Mouse (Mus musculus): ENCODE data around the gene Olfr476. TPM values are rescaled to one million over a fixed set of nuclear protein-coding genes. Genes with fewer than 3 reads are reported as not detected.
"Not testable (repeated sequence)": the region's sequence is repeated elsewhere in the genome, so short reads cannot be mapped to it uniquely, and the experiment has no call there.

Olfr476 gene
- not detected for total RNA-seq (2021)
- long read RNA-seq, experiment 1, result 0 reads
- long read RNA-seq, experiment 2, result 0 reads

DNA sequence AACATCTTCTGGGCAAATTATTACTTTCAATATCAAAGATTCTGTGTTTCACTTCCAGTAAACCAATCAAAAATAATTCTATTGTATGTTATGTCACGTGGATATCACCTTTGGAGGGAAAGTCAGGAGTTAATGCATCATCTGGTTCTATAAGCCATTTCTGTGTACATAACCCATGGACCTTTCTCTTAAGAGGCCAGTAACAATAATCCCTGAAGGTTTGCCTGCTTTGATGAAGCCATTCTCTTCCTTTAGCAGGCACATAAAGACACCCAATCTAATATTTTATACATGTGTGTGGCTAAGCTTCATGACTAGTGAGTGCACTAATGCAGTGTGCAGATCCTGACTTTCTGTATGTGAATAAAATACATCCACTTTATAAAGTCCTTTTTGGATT is at the start of gene Olfr476:
Olfr476 (plus strand) TSS at position 301 of the 400 bp plus-strand sequence.
- no peak for DNase-seq

DNA sequence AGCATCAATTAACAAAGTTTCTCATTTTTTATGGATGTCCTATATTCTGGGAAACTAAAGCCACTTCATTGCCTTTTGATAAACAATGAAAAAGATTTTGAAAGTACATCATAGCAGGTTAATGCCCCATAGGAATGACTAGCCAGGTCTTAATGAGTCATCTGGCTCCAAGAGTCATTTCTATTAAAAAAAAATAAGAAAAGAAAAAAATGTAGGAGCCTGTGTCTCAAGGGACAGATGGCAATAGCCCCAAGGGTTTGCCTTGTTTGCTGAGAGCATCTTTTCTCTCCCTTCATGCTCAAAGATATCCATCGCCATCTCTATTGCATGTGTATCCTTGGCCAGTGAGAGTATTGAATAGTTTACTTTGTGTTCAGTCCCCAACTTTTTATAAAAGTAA is 34.5 kb upstream of the Olfr476 start, which contains the start of gene Olfr473:
Olfr473 (plus strand) TSS at position 301 of the 400 bp plus-strand sequence.
- DNase-seq, result no peak

DNA sequence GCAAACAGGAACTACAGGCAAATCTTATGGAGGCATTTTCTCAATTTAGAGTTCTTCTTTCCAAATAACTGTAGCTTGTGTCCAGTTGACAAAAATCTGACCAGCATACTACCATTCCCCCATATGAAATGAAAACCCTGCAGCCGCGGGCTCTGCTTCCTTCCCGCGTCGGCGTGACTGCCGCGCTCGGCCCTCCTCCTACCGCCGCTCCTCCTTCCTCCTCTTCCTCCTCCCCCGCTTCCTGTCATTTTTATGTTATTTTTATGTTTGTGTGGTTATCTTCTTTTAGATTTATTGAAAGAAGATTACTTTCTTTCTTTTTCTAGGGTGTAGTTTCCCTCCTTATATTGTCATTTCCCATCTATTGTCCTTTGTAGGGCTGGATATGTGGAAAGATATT is 12.1 kb upstream of the Olfr476 start:
- DNase-seq, result not testable (repeated sequence)

DNA sequence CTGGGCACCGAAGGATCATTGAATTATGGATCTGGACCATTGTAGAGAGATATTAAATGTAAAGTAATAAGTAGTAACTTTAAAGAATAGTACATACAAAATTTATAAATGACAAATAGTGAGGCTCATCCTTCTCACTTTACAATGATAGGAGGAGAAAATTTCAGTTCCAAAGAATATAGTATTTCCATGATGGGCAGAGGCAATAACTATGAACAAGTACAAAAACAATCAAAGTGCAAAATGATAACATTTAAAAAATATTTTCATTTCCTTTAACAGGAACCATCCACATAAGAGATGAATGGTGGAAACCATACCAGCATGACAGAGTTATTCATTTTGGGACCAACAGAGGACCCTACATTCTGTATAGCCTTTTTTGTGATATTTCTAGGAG is 10.3 kb upstream of the Olfr476 start, which contains the start of gene Olfr474:
Olfr474 (plus strand) TSS at position 301 of the 400 bp plus-strand sequence.
- no peak for DNase-seq

DNA sequence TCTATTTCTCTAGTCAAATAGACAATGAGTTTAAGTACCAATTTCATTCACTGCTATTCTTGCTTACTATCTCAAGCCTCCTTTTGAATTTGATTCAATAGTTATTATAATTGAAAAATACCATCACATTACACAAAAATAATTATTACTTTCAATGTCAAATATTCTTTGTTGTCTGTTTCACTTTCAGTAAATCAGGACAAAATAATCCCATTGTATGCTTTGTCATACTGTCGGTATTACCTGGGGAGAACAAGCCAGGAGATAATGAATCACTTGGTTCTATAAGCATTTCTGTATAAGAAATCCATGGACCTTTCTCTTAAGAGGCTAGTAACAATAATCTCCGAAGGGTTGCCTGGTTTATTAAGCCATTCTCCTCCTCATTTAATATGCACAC is 21.8 kb downstream of the Olfr476 start, which contains the start of gene Olfr477:
Olfr477 (plus strand) TSS at position 301 of the 400 bp plus-strand sequence.
- no peak for DNase-seq

DNA sequence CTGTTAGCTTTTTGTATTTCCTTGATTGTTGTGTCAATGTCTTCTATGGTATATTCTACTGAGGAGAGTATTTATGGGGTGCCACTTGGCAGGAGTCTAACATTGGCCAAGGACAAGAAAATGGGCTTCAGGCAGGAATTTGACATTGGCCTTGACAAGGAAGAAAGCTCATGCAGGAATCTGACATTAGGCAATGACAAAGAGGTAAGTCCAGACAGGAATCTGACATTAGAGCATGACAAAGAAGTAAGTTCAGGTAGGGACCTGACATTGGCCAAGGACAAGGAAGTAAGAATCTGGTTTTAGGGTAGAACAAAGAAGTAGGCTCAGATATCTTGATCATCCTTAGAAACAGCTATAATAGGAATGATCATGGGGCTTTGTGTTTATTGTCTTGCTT is 49.7 kb downstream of the Olfr476 start:
- not testable (repeated sequence) for DNase-seq

Other genes with a start within 250 kb of the Olfr476 start
- gene Cyb5r2, start 206.8 kb upstream of the Olfr476 start, total RNA-seq (2021), result not detected
- not detected for gene Ovch2, start 163.6 kb upstream of the Olfr476 start, total RNA-seq (2021)
- not detected for gene Olfr467, start 152.5 kb upstream of the Olfr476 start, total RNA-seq (2021)
- not detected for gene Olfr469, start 139.3 kb upstream of the Olfr476 start, total RNA-seq (2021)
- gene Olfr470, start 117.3 kb upstream of the Olfr476 start, total RNA-seq (2021), result not detected
- not detected for gene Olfr472, start 66.9 kb upstream of the Olfr476 start, total RNA-seq (2021)
- not detected for gene Olfr473, start 34.4 kb upstream of the Olfr476 start, total RNA-seq (2021)
- gene Olfr474, start 10.2 kb upstream of the Olfr476 start, total RNA-seq (2021), result not detected
- under 1 TPM in 1 of 2 experiments, not detected in 1; 0.09 TPM for gene Olfr477, start 21.9 kb downstream of the Olfr476 start, total RNA-seq (2021)
- gene Olfr478, start 69.2 kb downstream of the Olfr476 start, total RNA-seq (2021), result not detected
- not detected for gene Olfr479, start 85.9 kb downstream of the Olfr476 start, total RNA-seq (2021)
- gene Olfr480, start 102.5 kb downstream of the Olfr476 start, total RNA-seq (2021), result not detected
- gene Olfr481, start 115.1 kb downstream of the Olfr476 start, total RNA-seq (2021), result not detected
- gene Olfr482, start 132.8 kb downstream of the Olfr476 start, total RNA-seq (2021), result 1 to 10 TPM; 1.7 TPM
- not detected for gene Olfr483, start 136.0 kb downstream of the Olfr476 start, total RNA-seq (2021)
- not detected for gene Olfr484, start 162.6 kb downstream of the Olfr476 start, total RNA-seq (2021)
- not detected for gene Olfr485, start 195.1 kb downstream of the Olfr476 start, total RNA-seq (2021)
- gene Olfr486, start 207.9 kb downstream of the Olfr476 start, total RNA-seq (2021), result not detected
- gene Olfr487, start 249.8 kb downstream of the Olfr476 start, total RNA-seq (2021), result not detected